Mouse (Mus musculus): ENCODE data around the gene Slc40a1. TPM values are rescaled to one million over a fixed set of nuclear protein-coding genes. Genes with fewer than 3 reads are reported as not detected.

The Slc40a1 gene
- polyA plus RNA-seq, 1 experiment from 2014 or later: 23.1 TPM

DNA sequence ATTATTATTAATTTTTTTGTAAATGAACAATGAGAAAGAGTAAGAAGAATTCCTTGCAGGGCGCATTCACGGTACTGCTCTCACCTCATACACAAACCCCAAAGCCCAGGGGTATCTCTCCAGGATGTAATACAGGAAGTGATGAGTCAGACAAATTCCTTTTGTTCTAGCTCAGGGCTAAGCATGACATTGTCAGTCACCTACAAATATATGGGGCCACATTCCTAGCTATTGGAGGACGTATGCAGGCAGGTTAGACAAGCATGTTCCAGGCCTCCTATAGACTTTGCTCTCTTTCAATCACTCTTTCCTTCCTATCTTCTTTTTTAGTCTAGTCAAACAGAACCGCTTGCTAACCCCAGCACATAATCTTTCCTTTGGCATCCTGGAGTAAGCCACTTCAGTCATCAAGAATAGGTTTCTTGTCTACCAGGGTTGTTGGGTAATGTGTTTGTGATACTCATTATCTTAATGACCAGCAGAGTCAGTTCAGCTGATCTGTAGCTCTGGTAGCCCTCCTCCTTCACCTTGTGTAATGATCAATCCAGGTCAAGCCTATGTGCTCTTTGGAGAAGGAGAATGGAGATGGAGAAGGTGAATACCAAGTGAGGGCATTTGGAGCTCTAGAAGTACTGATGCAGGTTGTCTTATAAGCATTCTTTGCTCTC is 9.1 kb downstream of the Slc40a1 start:
- Histone ChIP-seq H3K4me2 (replicated peaks; ENCODE audit: low read depth, low read length) (no peak overlapping the region), H3K27ac (ENCODE audit: low read length) (no peak overlapping the region), H3K27me3 (replicated peaks; ENCODE audit: insufficient read depth, low read length) (no peaks in the 10 kb centered on the region), H3K9me3 (ENCODE audit: low read length) (no peaks in the 10 kb centered on the region), H3K36me3 (ENCODE audit: insufficient read depth, low read length) (0 out of 2 replicates have a peak, but pooled peaks cover 3% of the 10 kb centered on the region), H3K4me1 (ENCODE audit: insufficient read depth, low read depth, low read length) (no peaks in the 10 kb centered on the region), H3K4me3 (ENCODE audit: low read depth, low read length) (no peak overlapping the region), H3K9ac (replicated peaks; ENCODE audit: low read depth) (no peak overlapping the region)
- DNase-seq (ENCODE audit: low spot score) (no peak), ATAC-seq (no peak)
- WGBS: 73% methylated on average over 4 of the region's 4 CpGs
- TF ChIP-seq EP300 (IDR thresholded peaks at IDR 0.05) (no peak), CTCF (IDR thresholded peaks at IDR 0.05) (no peak)

DNA sequence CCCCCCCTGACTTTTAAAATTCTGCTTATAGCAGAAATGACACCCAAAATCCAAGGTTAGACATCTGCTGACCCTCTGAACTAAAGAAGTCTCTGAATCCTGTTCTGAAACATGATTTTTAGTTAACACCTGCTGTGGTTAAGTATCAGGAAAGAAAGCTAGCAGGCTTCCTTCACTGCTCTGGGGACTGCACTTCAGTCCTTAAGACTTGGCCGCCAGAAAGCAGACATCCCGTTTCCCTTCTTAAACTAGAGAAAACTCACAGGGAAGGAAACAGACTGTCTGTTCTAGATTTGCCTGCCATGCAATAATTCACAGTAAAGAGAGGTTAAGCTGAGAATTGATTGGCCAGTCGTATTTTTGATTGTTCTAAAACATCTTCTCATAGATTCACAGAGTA is 10.1 kb downstream of the Slc40a1 start:
- DNase-seq (ENCODE audit: low spot score) (no peak), ATAC-seq (no peak)
- no peak overlapping the region for H3K4me2 ChIP-seq (replicated peaks; ENCODE audit: low read depth, low read length)
- no peak overlapping the region for H3K27ac ChIP-seq (ENCODE audit: low read length)
- H3K4me3 ChIP-seq (ENCODE audit: low read depth, low read length): no peak overlapping the region
- no peaks in the 10 kb centered on the region for H3K4me1 ChIP-seq (ENCODE audit: insufficient read depth, low read depth, low read length)
- no peak overlapping the region for H3K9ac ChIP-seq (replicated peaks; ENCODE audit: low read depth)
- no peaks in the 10 kb centered on the region for H3K9me3 ChIP-seq (ENCODE audit: low read length)
- 66% methylated on average over 3 of the region's 3 CpGs for WGBS
- H3K27me3 ChIP-seq (replicated peaks; ENCODE audit: insufficient read depth, low read length): no peaks in the 10 kb centered on the region
- H3K36me3 ChIP-seq (ENCODE audit: insufficient read depth, low read length): 0 out of 2 replicates have a peak, but pooled peaks cover 3% of the 10 kb centered on the region
- no peak for TF ChIP-seq EP300 (IDR thresholded peaks at IDR 0.05)
- TF ChIP-seq CTCF (IDR thresholded peaks at IDR 0.05): no peak

DNA sequence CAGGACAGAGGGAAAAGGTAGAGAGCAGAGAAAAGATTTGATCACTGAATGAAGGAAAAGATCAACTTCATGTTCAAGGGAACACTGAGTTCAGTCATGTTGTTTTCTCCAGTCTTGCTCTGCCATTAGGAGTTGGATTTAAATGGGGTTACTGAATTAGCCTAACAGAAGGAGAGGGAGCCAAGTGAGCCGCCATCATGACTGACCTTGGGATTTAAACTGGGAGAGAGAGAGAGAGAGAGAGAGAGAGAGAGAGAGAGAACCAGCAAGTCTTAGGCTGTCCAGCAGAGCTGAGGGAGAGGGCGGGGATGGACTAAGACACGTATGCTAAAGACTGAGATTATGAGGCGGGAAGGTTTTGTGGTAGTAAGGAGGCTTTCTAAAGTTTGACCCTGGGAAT is 12.1 kb downstream of the Slc40a1 start:
- H3K9ac ChIP-seq (replicated peaks; ENCODE audit: low read depth): no peak overlapping the region
- ATAC-seq (no peak), DNase-seq (ENCODE audit: low spot score) (no peak)
- H3K36me3 ChIP-seq (ENCODE audit: insufficient read depth, low read length): 0 out of 2 replicates have a peak, but pooled peaks cover 3% of the 10 kb centered on the region
- no peak overlapping the region for H3K27ac ChIP-seq (ENCODE audit: low read length)
- TF ChIP-seq CTCF (IDR thresholded peaks at IDR 0.05) (no peak), EP300 (IDR thresholded peaks at IDR 0.05) (no peak)
- no peak overlapping the region for H3K4me3 ChIP-seq (ENCODE audit: low read depth, low read length)
- WGBS: 97% methylated on average over 4 of the region's 4 CpGs
- H3K4me2 ChIP-seq (replicated peaks; ENCODE audit: low read depth, low read length): no peak overlapping the region
- no peaks in the 10 kb centered on the region for H3K27me3 ChIP-seq (replicated peaks; ENCODE audit: insufficient read depth, low read length)
- H3K9me3 ChIP-seq (ENCODE audit: low read length): no peaks in the 10 kb centered on the region
- no peaks in the 10 kb centered on the region for H3K4me1 ChIP-seq (ENCODE audit: insufficient read depth, low read depth, low read length)

- Histone ChIP-seq H3K4me3 (ENCODE audit: low read depth, low read length) (no peak overlapping the region), H3K36me3 (ENCODE audit: insufficient read depth, low read length) (no peaks in the 10 kb centered on the region), H3K9ac (replicated peaks; ENCODE audit: low read depth) (no peak overlapping the region), H3K27ac (ENCODE audit: low read length) (no peak overlapping the region), H3K4me1 (ENCODE audit: insufficient read depth, low read depth, low read length) (peaks cover 3% of the 10 kb centered on the region; the same call in 1 of the 2 replicates), H3K27me3 (replicated peaks; ENCODE audit: insufficient read depth, low read length) (no peaks in the 10 kb centered on the region), H3K4me2 (replicated peaks; ENCODE audit: low read depth, low read length) (no peak overlapping the region), H3K9me3 (ENCODE audit: low read length) (no peaks in the 10 kb centered on the region)
- TF ChIP-seq CTCF (IDR thresholded peaks at IDR 0.05) (no peak), EP300 (IDR thresholded peaks at IDR 0.05) (0 out of 2 replicates have a peak, but pooled peaks have one; percentile 30)
- DNase-seq (ENCODE audit: low spot score) (peak; percentile 46), ATAC-seq (peak; percentile 78)
- WGBS: 20% methylated on average over 5 of the region's 5 CpGs
Observed at GRCm38 (mm10) chr1:45905107-45905821, 21.1 kb downstream of the Slc40a1 start.

DNA sequence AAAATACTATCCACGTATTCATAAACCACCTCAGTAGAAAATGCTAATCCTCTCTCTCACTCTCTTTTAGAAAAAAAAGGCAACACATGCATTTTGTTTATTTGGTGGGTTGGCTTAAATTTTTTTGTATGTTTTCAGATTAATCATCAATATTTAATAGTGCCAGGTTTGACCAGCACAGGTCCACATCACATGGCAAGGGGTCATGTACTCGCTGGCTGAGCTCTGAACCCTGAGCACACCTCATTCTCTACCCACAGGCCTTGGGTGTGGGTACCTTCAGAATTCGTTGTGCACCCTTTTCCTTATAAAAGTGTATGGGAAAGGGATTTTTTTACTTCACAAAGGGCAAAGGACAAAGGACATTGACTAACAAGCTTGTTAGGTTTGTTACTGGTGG is 22.2 kb downstream of the Slc40a1 start:
- no peak overlapping the region for H3K4me3 ChIP-seq (ENCODE audit: low read depth, low read length)
- peaks cover 3% of the 10 kb centered on the region; the same call in 1 of the 2 replicates for H3K4me1 ChIP-seq (ENCODE audit: insufficient read depth, low read depth, low read length)
- WGBS: 82% methylated on average over 3 of the region's 3 CpGs
- H3K27ac ChIP-seq (ENCODE audit: low read length): no peak overlapping the region
- H3K36me3 ChIP-seq (ENCODE audit: insufficient read depth, low read length): no peaks in the 10 kb centered on the region
- no peak overlapping the region for H3K4me2 ChIP-seq (replicated peaks; ENCODE audit: low read depth, low read length)
- DNase-seq (ENCODE audit: low spot score) (no peak), ATAC-seq (no peak)
- H3K27me3 ChIP-seq (replicated peaks; ENCODE audit: insufficient read depth, low read length): no peaks in the 10 kb centered on the region
- no peaks in the 10 kb centered on the region for H3K9me3 ChIP-seq (ENCODE audit: low read length)
- no peak overlapping the region for H3K9ac ChIP-seq (replicated peaks; ENCODE audit: low read depth)
- TF ChIP-seq CTCF (IDR thresholded peaks at IDR 0.05) (no peak), EP300 (IDR thresholded peaks at IDR 0.05) (no peak)

- DNase-seq (ENCODE audit: low spot score): no peak
Observed at GRCm38 (mm10) chr1:45898044-45898443, 28.3 kb downstream of the Slc40a1 start.

More at GRCm38 (mm10) chr1:45898044-45898443, 28.3 kb downstream of the Slc40a1 start:
- Histone ChIP-seq H3K4me3 (ENCODE audit: low read depth, low read length) (no peak overlapping the region), H3K27me3 (replicated peaks; ENCODE audit: insufficient read depth, low read length) (no peaks in the 10 kb centered on the region), H3K9me3 (ENCODE audit: low read length) (no peaks in the 10 kb centered on the region), H3K36me3 (ENCODE audit: insufficient read depth, low read length) (no peaks in the 10 kb centered on the region), H3K27ac (ENCODE audit: low read length) (no peak overlapping the region), H3K4me1 (ENCODE audit: insufficient read depth, low read depth, low read length) (no peaks in the 10 kb centered on the region), H3K4me2 (replicated peaks; ENCODE audit: low read depth, low read length) (no peak overlapping the region), H3K9ac (replicated peaks; ENCODE audit: low read depth) (no peak overlapping the region)
- WGBS: 29% methylated on average over 1 of the region's 1 CpGs
- TF ChIP-seq EP300 (IDR thresholded peaks at IDR 0.05) (no peak), CTCF (IDR thresholded peaks at IDR 0.05) (no peak)
- no peak for ATAC-seq
